Mouse (Mus musculus): ENCODE measurements around the gene Ube2c. TPM values are rescaled to one million over a fixed set of nuclear protein-coding genes. Genes with fewer than 3 reads are reported as not detected.

Ube2c gene
- polyA plus RNA-seq, 1 experiment = 371 TPM

DNA sequence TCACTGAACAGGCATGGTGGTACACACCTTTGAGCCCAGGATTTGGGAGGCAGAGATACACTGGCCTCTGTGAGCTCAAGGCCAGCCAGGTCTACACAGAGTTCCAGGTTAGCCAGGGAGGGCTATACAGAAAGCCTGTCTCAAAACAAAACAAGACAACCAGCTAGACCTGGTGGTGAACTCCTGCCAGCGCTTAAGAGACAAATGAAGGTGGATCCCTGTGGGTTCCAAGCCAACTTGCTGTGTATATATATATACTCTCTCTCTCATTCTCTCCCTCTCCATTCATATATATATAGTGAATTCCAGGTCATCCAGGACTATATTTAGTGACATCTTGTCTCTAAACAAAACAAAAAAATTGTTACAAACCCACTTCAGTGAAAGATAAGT, 34.2 kb downstream of the Ube2c start:
- Histone ChIP-seq H3K9ac (ENCODE audit: low read depth, poor library complexity, severe bottlenecking) (peak overlapping the region; percentile 43), H3K9me3 (replicated peaks; ENCODE audit: control insufficient read depth, insufficient read depth, low read length, poor library complexity, severe bottlenecking) (no peaks in the 10 kb centered on the region), H3K4me1 (ENCODE audit: control insufficient read depth, insufficient read depth, low read length) (peaks cover 5% of the 10 kb centered on the region), H3K27ac (ENCODE audit: insufficient read depth, low read length) (no peak overlapping the region), H3K27me3 (ENCODE audit: control insufficient read depth, insufficient read depth, low read length, poor library complexity, severe bottlenecking) (no peaks in the 10 kb centered on the region), H3K36me3 (ENCODE audit: control insufficient read depth, insufficient read depth, low read length, poor library complexity, severe bottlenecking) (no peaks in the 10 kb centered on the region), H3K4me3 (ENCODE audit: low read depth, low read length) (peak overlapping the region; percentile 75)
- no peak for TF ChIP-seq EP300 (IDR thresholded peaks at IDR 0.05; ENCODE audit: insufficient read depth, low read depth, low read length)
- TF ChIP-seq CTCF (IDR thresholded peaks at IDR 0.05; ENCODE audit: low read depth, low read length) = no peak

DNA sequence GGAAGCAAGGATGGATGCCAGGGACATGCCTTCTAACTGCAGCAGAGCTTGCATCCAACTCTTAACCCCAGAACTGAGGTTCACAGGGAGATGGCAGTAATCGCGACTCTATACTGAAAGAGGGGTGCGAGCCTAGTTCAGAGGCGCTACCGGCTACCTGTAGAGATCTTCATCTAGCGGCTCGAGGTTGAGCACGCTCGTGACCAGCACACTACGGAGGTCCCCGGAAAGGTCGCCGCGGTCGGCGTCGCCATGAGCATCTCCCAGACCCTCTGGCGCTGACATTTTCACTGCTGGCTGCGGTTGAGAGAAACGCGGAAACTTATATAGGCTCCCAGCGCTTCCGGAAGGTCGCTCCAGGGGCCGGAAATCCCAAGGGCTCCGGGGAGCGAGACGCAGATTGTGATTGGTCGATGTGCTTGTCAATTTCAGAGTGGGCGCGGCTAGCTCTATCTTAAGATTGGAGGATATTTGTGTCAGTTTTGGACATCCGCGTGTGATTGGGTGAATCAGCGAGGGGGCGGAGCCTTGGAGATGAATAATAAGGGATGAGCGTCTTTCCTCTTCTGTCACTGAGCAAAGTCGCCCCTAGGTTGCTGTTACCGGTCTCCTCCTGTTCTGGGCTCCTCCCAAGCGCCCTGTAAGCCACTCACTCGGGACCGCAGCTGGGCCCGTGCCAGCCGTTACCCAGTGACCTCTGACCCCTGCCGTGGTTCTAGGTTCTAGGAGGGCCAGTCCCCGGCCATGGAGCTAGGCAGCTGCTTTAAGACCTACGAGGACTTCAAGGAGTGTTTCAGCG, 35.0 kb downstream of the Ube2c start, which contains the start of the genes Acot8 and Zswim3:
Acot8 (minus strand) TSS at position 350 of the 799 bp plus-strand sequence.
Zswim3 (plus strand) TSS at position 566 of the 799 bp plus-strand sequence.
- H3K27ac ChIP-seq (ENCODE audit: insufficient read depth, low read length) = peak within 1 kb of the TSS; percentile 68
- TF ChIP-seq POLR2A (IDR thresholded peaks at IDR 0.05; ENCODE audit: insufficient read depth, low read length) (peak; percentile 94), CTCF (IDR thresholded peaks at IDR 0.05; ENCODE audit: low read depth, low read length) (no peak), EP300 (IDR thresholded peaks at IDR 0.05; ENCODE audit: insufficient read depth, low read depth, low read length) (no peak)
- H3K9ac ChIP-seq (ENCODE audit: low read depth, poor library complexity, severe bottlenecking) = peak within 1 kb of the TSS; percentile 60
- H3K27me3 ChIP-seq (ENCODE audit: control insufficient read depth, insufficient read depth, low read length, poor library complexity, severe bottlenecking) = no peaks in the 10 kb centered on the region
- no peaks in the 10 kb centered on the region for H3K9me3 ChIP-seq (replicated peaks; ENCODE audit: control insufficient read depth, insufficient read depth, low read length, poor library complexity, severe bottlenecking)
- peaks cover 5% of the 10 kb centered on the region for H3K4me1 ChIP-seq (ENCODE audit: control insufficient read depth, insufficient read depth, low read length)
- no peaks in the 10 kb centered on the region for H3K36me3 ChIP-seq (ENCODE audit: control insufficient read depth, insufficient read depth, low read length, poor library complexity, severe bottlenecking)
- peak within 1 kb of the TSS; percentile 79 for H3K4me3 ChIP-seq (ENCODE audit: low read depth, low read length)

DNA sequence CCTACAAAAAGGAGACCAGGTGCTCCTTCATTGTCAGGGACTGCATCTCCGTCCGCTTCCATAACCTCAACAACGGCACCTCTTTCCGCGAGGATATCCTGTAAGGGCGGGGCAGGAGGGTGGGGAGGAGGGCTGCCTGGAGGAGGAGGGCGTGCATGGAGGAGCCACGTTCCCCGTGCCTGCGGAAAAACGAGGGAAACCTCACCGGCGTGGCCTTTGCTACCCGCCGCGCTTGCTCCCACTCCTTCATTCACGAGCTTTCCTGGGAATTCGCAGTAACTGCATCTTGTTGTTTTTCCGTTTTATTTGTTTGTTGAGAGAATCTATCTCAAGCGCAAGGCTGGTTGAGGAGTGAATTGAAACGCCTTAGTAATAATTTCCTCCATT, 35.6 kb downstream of the Ube2c start:
- Histone ChIP-seq H3K4me1 (ENCODE audit: control insufficient read depth, insufficient read depth, low read length) (peaks cover 5% of the 10 kb centered on the region), H3K36me3 (ENCODE audit: control insufficient read depth, insufficient read depth, low read length, poor library complexity, severe bottlenecking) (no peaks in the 10 kb centered on the region), H3K9ac (ENCODE audit: low read depth, poor library complexity, severe bottlenecking) (peak overlapping the region; percentile 60), H3K9me3 (replicated peaks; ENCODE audit: control insufficient read depth, insufficient read depth, low read length, poor library complexity, severe bottlenecking) (no peaks in the 10 kb centered on the region), H3K27ac (ENCODE audit: insufficient read depth, low read length) (peak overlapping the region; percentile 68), H3K27me3 (ENCODE audit: control insufficient read depth, insufficient read depth, low read length, poor library complexity, severe bottlenecking) (no peaks in the 10 kb centered on the region), H3K4me3 (ENCODE audit: low read depth, low read length) (peak overlapping the region; percentile 79)
- TF ChIP-seq CTCF (IDR thresholded peaks at IDR 0.05; ENCODE audit: low read depth, low read length) = no peak
- TF ChIP-seq EP300 (IDR thresholded peaks at IDR 0.05; ENCODE audit: insufficient read depth, low read depth, low read length) = no peak
- no peak for TF ChIP-seq POLR2A (IDR thresholded peaks at IDR 0.05; ENCODE audit: insufficient read depth, low read length)

DNA sequence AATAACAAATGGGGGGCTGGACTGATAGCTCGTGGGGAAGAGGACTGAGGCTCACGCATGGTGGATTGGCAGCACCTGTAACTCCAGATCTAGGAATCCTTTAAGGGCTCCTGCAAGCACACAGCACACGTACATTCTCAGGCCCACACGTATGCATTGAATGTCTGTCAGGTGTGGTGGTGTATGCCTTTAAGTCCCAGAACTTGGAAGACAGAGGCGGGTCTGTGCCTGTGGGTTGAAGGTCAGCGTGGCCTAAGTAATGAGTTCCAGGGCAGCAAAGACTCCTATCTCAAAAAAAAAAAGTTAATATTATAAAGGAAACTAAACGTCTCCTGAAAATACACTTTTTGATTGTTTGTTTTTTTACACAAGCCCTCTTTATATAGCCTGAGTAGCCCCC, 36.9 kb downstream of the Ube2c start:
- Histone ChIP-seq H3K4me3 (ENCODE audit: low read depth, low read length) (no peak overlapping the region), H3K27me3 (ENCODE audit: control insufficient read depth, insufficient read depth, low read length, poor library complexity, severe bottlenecking) (no peaks in the 10 kb centered on the region), H3K4me1 (ENCODE audit: control insufficient read depth, insufficient read depth, low read length) (peaks cover 5% of the 10 kb centered on the region), H3K36me3 (ENCODE audit: control insufficient read depth, insufficient read depth, low read length, poor library complexity, severe bottlenecking) (no peaks in the 10 kb centered on the region), H3K27ac (ENCODE audit: insufficient read depth, low read length) (no peak overlapping the region), H3K9ac (ENCODE audit: low read depth, poor library complexity, severe bottlenecking) (peak overlapping the region; percentile 60; the same call in 1 of the 2 replicates), H3K9me3 (replicated peaks; ENCODE audit: control insufficient read depth, insufficient read depth, low read length, poor library complexity, severe bottlenecking) (no peaks in the 10 kb centered on the region)
- TF ChIP-seq POLR2A (IDR thresholded peaks at IDR 0.05; ENCODE audit: insufficient read depth, low read length) (no peak), EP300 (IDR thresholded peaks at IDR 0.05; ENCODE audit: insufficient read depth, low read depth, low read length) (no peak), CTCF (IDR thresholded peaks at IDR 0.05; ENCODE audit: low read depth, low read length) (no peak)

DNA sequence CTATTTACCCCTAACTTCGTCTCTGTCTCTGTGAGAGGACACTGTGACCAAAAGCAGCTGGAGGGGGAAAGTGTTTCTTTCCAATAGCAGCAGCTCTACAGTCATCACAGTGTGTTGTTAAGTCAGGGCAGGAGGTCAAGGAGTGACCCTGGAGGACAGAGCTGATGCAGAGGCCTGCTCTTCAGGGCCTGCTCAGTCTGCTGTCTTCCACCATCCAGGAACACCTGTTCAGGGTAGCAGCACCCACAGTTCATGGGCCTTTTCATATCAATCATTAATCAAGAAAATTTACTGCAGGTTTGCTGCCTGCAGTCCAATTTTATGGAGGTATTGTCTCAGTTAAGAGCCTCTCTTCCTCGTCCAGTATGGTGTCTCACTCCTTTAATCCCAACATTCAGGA, 43.9 kb downstream of the Ube2c start:
- TF ChIP-seq POLR2A (IDR thresholded peaks at IDR 0.05; ENCODE audit: insufficient read depth, low read length) (no peak), EP300 (IDR thresholded peaks at IDR 0.05; ENCODE audit: insufficient read depth, low read depth, low read length) (no peak), CTCF (IDR thresholded peaks at IDR 0.05; ENCODE audit: low read depth, low read length) (no peak)
- H3K27me3 ChIP-seq (ENCODE audit: control insufficient read depth, insufficient read depth, low read length, poor library complexity, severe bottlenecking) = no peaks in the 10 kb centered on the region
- H3K36me3 ChIP-seq (ENCODE audit: control insufficient read depth, insufficient read depth, low read length, poor library complexity, severe bottlenecking) = 0 out of 2 replicates have a peak, but pooled peaks cover 3% of the 10 kb centered on the region
- no peak overlapping the region for H3K4me3 ChIP-seq (ENCODE audit: low read depth, low read length)
- H3K27ac ChIP-seq (ENCODE audit: insufficient read depth, low read length) = no peak overlapping the region
- H3K4me1 ChIP-seq (ENCODE audit: control insufficient read depth, insufficient read depth, low read length) = peaks cover 2% of the 10 kb centered on the region
- H3K9me3 ChIP-seq (replicated peaks; ENCODE audit: control insufficient read depth, insufficient read depth, low read length, poor library complexity, severe bottlenecking) = no peaks in the 10 kb centered on the region
- H3K9ac ChIP-seq (ENCODE audit: low read depth, poor library complexity, severe bottlenecking) = no peak overlapping the region

DNA sequence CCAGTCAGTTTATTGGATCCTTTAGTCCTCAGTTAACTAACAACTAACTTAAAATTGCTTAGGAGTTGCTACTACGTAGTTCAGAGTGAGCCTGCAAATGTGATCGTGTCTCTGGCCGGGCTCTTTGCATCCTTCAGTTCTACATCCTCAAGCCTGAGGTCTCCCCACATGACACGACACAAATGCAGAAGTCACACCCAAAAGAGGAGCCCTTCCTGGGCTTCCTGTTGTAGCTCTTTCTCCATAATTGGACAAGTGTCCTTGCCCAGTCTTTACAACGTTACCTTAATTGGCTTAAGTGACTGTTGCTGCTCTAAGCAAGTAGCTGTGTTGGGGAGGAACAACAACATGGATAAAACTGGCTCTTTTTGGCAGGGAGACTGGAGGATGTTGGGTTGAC, 45.6 kb downstream of the Ube2c start:
- H3K4me3 ChIP-seq (ENCODE audit: low read depth, low read length) = no peak overlapping the region
- H3K27me3 ChIP-seq (ENCODE audit: control insufficient read depth, insufficient read depth, low read length, poor library complexity, severe bottlenecking) = no peaks in the 10 kb centered on the region
- H3K4me1 ChIP-seq (ENCODE audit: control insufficient read depth, insufficient read depth, low read length) = peaks cover 6% of the 10 kb centered on the region
- TF ChIP-seq POLR2A (IDR thresholded peaks at IDR 0.05; ENCODE audit: insufficient read depth, low read length) (no peak), CTCF (IDR thresholded peaks at IDR 0.05; ENCODE audit: low read depth, low read length) (no peak), EP300 (IDR thresholded peaks at IDR 0.05; ENCODE audit: insufficient read depth, low read depth, low read length) (no peak)
- H3K36me3 ChIP-seq (ENCODE audit: control insufficient read depth, insufficient read depth, low read length, poor library complexity, severe bottlenecking) = peaks cover 8% of the 10 kb centered on the region; the same call in 1 of the 2 replicates
- no peak overlapping the region for H3K27ac ChIP-seq (ENCODE audit: insufficient read depth, low read length)
- H3K9me3 ChIP-seq (replicated peaks; ENCODE audit: control insufficient read depth, insufficient read depth, low read length, poor library complexity, severe bottlenecking) = no peaks in the 10 kb centered on the region
- no peak overlapping the region for H3K9ac ChIP-seq (ENCODE audit: low read depth, poor library complexity, severe bottlenecking)
